Mouse (Mus musculus) small intestine, adult 2 months (tissue): ENCODE results near the gene Ccdc93. TPM values are rescaled to one million over a fixed set of nuclear protein-coding genes. Genes with fewer than 3 reads are reported as not detected.

Experiments
- H3K27ac ChIP-seq: fragments of 200-500 bp; 2 replicates; pipeline ENCODE4 v1.5.1; 2012; ENCODE audit warnings: low read depth, low read length, control low read depth, inconsistent platforms; ENCODE audit not compliant: insufficient read depth
- H3K27me3 ChIP-seq: fragments of 200-500 bp; 2 replicates; pipeline ENCODE4 v1.6.1; 2012; ENCODE audit warnings: mild to moderate bottlenecking, moderate library complexity, low read length, inconsistent platforms; ENCODE audit not compliant: control insufficient read depth, insufficient read depth
- H3K36me3 ChIP-seq: fragments of 200-500 bp; 2 replicates; pipeline ENCODE4 v1.6.1; 2012; ENCODE audit warnings: mild to moderate bottlenecking, low read length, control low read depth, inconsistent platforms; ENCODE audit not compliant: control insufficient read depth, insufficient read depth
- H3K4me1 ChIP-seq: fragments of 200-500 bp; 2 replicates; pipeline ENCODE4 v1.6.1; 2012; ENCODE audit warnings: low read length, inconsistent platforms, mixed read lengths; ENCODE audit not compliant: control insufficient read depth, insufficient read depth, insufficient read length
- H3K4me3 ChIP-seq: fragments of 200-500 bp; 2 replicates; pipeline ENCODE4 v1.5.1; 2012; ENCODE audit warnings: low read depth, mild to moderate bottlenecking, control low read depth, inconsistent platforms, low read length, moderate library complexity
- CTCF ChIP-seq: fragments of 200-500 bp; IDR thresholded peaks from 2 replicates; pipeline ENCODE4 v1.5.1; 2012; ENCODE audit warnings: low read depth, mild to moderate bottlenecking, control low read depth, inconsistent platforms, low read length, moderate library complexity, mixed read lengths; ENCODE audit not compliant: insufficient replicate concordance, insufficient read length; ENCODE audit errors: extremely low read depth
- POLR2A ChIP-seq: fragments of 200-500 bp; IDR thresholded peaks from 2 replicates; pipeline ENCODE4 v1.6.1; 2012; ENCODE audit warnings: low read depth, mild to moderate bottlenecking, control low read depth, inconsistent platforms, low read length, moderate library complexity
- WGBS: fragments of 180-500 bp; shearing (Covaris S2); methylation state at CpG from one replicate; pipeline ENCODE4 v1.1.7; 2018; 5-methylcytosine and 5-hydroxymethylcytosine counted together
- polyA plus RNA-seq: library from polyadenylated mRNA; depleted of rRNA; stranded (reverse); fragments of >200 nt; gene quantifications from 2 replicates; pipeline ENCODE4 v1.2.3, GENCODE M21; 2012

Gene Ccdc93
- polyA plus RNA-seq, 1 experiment: 5.4 TPM

- TF ChIP-seq POLR2A (no peak), CTCF (no peak)
- Histone ChIP-seq H3K27me3 (no peaks in the 10 kb centered on the region), H3K4me1 (no peaks in the 10 kb centered on the region), H3K4me3 (no peak overlapping the region), H3K36me3 (no peaks in the 10 kb centered on the region), H3K27ac (no peak overlapping the region)
- WGBS: 63% methylated on average over 1 of the region's 1 CpGs
These were observed 87.8 kb downstream of the Ccdc93 start for GRCm38 (mm10) chr1:121518609-121519008.

- 35% methylated on average over 17 of the region's 17 CpGs for WGBS
- Histone ChIP-seq H3K27me3 (peaks cover 17% of the 10 kb centered on the region), H3K4me3 (no peak overlapping the region)
These were observed 96.2 kb downstream of the Ccdc93 start for GRCm38 (mm10) chr1:121527061-121527460.

GRCm38 (mm10) chr1:121527600-121528398, 97.0 kb downstream of the Ccdc93 start:
- TF ChIP-seq CTCF (no peak), POLR2A (no peak)
- Histone ChIP-seq H3K4me1 (no peaks in the 10 kb centered on the region; the same call in 1 of the 2 replicates), H3K36me3 (no peaks in the 10 kb centered on the region), H3K27me3 (peaks cover 17% of the 10 kb centered on the region), H3K4me3 (no peak overlapping the region), H3K27ac (no peak overlapping the region)
- 12% methylated on average over 55 of the region's 55 CpGs for WGBS

More at GRCm38 (mm10) chr1:121527061-121527460, 96.2 kb downstream of the Ccdc93 start:
- no peaks in the 10 kb centered on the region; the same call in 1 of the 2 replicates for H3K4me1 ChIP-seq
- TF ChIP-seq POLR2A (no peak), CTCF (no peak)
- H3K36me3 ChIP-seq: no peaks in the 10 kb centered on the region
- no peak overlapping the region for H3K27ac ChIP-seq

GRCm38 (mm10) chr1:121528399-121528720, 97.5 kb downstream of the Ccdc93 start, which contains the start of gene Htr5b:
Gene Htr5b, minus strand, starts transcription at chr1:121528465.
- H3K36me3 ChIP-seq: no peaks in the 10 kb centered on the region
- H3K4me3 ChIP-seq: no peak within 1 kb of the TSS
- WGBS: 5% methylated on average over 11 of the region's 11 CpGs
- H3K4me1 ChIP-seq: no peaks in the 10 kb centered on the region; the same call in 1 of the 2 replicates
- no peak within 1 kb of the TSS for H3K27ac ChIP-seq
- H3K27me3 ChIP-seq: peaks cover 17% of the 10 kb centered on the region
- no peak for TF ChIP-seq POLR2A
- TF ChIP-seq CTCF: no peak

- H3K4me3 ChIP-seq: no peak overlapping the region
- no peak overlapping the region for H3K27ac ChIP-seq
- H3K27me3 ChIP-seq: peaks cover 17% of the 10 kb centered on the region
- 82% methylated on average over 6 of the region's 6 CpGs for WGBS
- no peaks in the 10 kb centered on the region; the same call in 1 of the 2 replicates for H3K4me1 ChIP-seq
- no peaks in the 10 kb centered on the region for H3K36me3 ChIP-seq
- TF ChIP-seq CTCF: no peak
- no peak for TF ChIP-seq POLR2A
These were observed 98.4 kb downstream of the Ccdc93 start for GRCm38 (mm10) chr1:121529286-121529685.

GRCm38 (mm10) chr1:121531439-121531838, 100.6 kb downstream of the Ccdc93 start:
- WGBS: 55% methylated on average over 7 of the region's 7 CpGs
- no peak for TF ChIP-seq POLR2A
- no peak for TF ChIP-seq CTCF
- Histone ChIP-seq H3K4me1 (no peaks in the 10 kb centered on the region; the same call in 1 of the 2 replicates), H3K27me3 (peaks cover 17% of the 10 kb centered on the region), H3K27ac (no peak overlapping the region), H3K36me3 (no peaks in the 10 kb centered on the region), H3K4me3 (no peak overlapping the region)

GRCm38 (mm10) chr1:121540361-121540760, 109.5 kb downstream of the Ccdc93 start:
- Histone ChIP-seq H3K27ac (no peak overlapping the region), H3K27me3 (no peaks in the 10 kb centered on the region), H3K4me3 (no peak overlapping the region), H3K36me3 (no peaks in the 10 kb centered on the region), H3K4me1 (no peaks in the 10 kb centered on the region)
- WGBS: 42% methylated on average over 8 of the region's 8 CpGs
- no peak for TF ChIP-seq CTCF
- no peak for TF ChIP-seq POLR2A
